Mouse (Mus musculus): ENCODE results near the gene Ptpn3.

DNA sequence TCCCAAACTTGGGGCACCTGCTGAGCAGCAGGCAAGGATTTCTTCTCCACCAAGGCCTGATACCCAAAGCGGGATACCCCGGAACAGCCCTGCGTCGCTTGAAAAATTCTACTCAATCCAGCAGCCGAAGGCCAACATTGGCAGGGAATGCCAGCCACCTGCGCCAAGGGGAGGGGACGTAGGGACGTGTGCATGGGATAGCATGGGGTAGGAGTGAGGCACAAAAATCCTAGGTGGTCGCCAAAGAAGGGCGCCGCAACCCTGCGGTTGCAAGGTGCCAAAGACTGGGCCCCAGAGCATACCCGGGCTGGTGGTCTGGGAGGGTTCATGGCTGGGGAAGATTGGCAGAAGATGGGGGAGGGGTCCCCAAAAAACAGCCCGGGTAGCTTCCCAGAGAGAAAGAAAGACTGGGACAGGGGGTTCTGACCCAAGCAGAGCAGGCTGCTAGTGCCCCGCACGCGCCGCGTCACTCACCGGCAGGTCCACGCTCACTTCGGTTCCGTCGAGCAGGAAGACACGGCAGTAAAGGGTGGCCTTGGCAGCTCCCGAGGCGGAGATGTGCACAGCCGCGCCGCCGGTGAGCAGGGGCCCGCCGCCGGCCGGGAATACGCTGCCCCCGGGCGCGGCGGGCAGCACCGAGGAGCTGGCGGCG is 159.1 kb downstream of the Ptpn3 start:
- TF ChIP-seq CTCF (IDR thresholded peaks at IDR 0.05; ENCODE audit: low read depth) (no peak), EP300 (optimal IDR thresholded peaks at IDR 0.05) (no peak)
